Mouse (Mus musculus) C2C12 (cell line): Measurements from ENCODE around the gene Atp1a2. TPM values are rescaled to one million over a fixed set of nuclear protein-coding genes. Genes with fewer than 3 reads are reported as not detected.

Source experiments
- H3K27me3 ChIP-seq: one replicate; pipeline ENCODE4 v1.6.1; 2011; ENCODE audit not compliant: control insufficient read depth, insufficient read depth, insufficient read length
- H3K36me3 ChIP-seq: one replicate; pipeline ENCODE4 v1.6.1; 2011; ENCODE audit not compliant: control insufficient read depth, insufficient read depth
- H3K4me3 ChIP-seq: one replicate; pipeline ENCODE4 v1.5.1; 2011; ENCODE audit warnings: mild to moderate bottlenecking, control low read depth; ENCODE audit not compliant: poor library complexity, insufficient read depth, severe bottlenecking
- H3K79me2 ChIP-seq: one replicate; pipeline ENCODE4 v1.6.1; 2011; ENCODE audit not compliant: control insufficient read depth, insufficient read depth
- H3K79me3 ChIP-seq: one replicate; pipeline ENCODE4 v1.6.1; 2011; ENCODE audit warnings: low read depth, control low read depth
- H3ac ChIP-seq: one replicate; pipeline ENCODE3; 2011; ENCODE audit warnings: low read depth; ENCODE audit not compliant: control insufficient read depth, insufficient read length
- CEBPB ChIP-seq: IDR thresholded peaks from one replicate; pipeline ENCODE4 v1.6.1; 2011; ENCODE audit warnings: low read depth, mild to moderate bottlenecking, control low read depth, moderate library complexity
- CTCF ChIP-seq: IDR thresholded peaks from one replicate; pipeline ENCODE4 v1.5.1; 2011; ENCODE audit not compliant: control insufficient read depth, insufficient read depth, insufficient read length
- FOSL1 ChIP-seq: IDR thresholded peaks from one replicate; pipeline ENCODE4 v1.8.0; 2011; ENCODE audit warnings: mild to moderate bottlenecking, low read length; ENCODE audit not compliant: poor library complexity, insufficient read depth, severe bottlenecking
- MAX ChIP-seq: IDR thresholded peaks from one replicate; pipeline ENCODE4 v1.6.1; 2011; ENCODE audit warnings: mild to moderate bottlenecking, control low read depth
- MYOD1 ChIP-seq: IDR thresholded peaks from one replicate; pipeline ENCODE4 v1.6.1; 2011; ENCODE audit warnings: low read depth; ENCODE audit not compliant: control insufficient read depth, insufficient read length
- MYOG ChIP-seq: IDR thresholded peaks from one replicate; pipeline ENCODE4 v1.6.1; 2011; ENCODE audit not compliant: control insufficient read depth, insufficient read length; ENCODE audit errors: extremely low read depth
- USF1 ChIP-seq: IDR thresholded peaks from one replicate; pipeline ENCODE4 v1.6.1; 2011; ENCODE audit warnings: low read depth, mild to moderate bottlenecking, control low read depth, moderate library complexity
- polyA plus RNA-seq: library from polyadenylated mRNA; unstranded; fragments of >200 nt; fragmentation: generic; extraction: Trizol; gene quantifications from one replicate; pipeline ENCODE4 v1.2.1, GENCODE M21; 2012; ENCODE audit warnings: missing spikeins

Atp1a2 gene
- polyA plus RNA-seq, 1 experiment, result 0.76 TPM

- TF ChIP-seq MYOG, result no peak
- no peak for TF ChIP-seq USF1
- no peak for TF ChIP-seq MAX
- TF ChIP-seq CTCF, result no peak
- no peak for TF ChIP-seq MYOD1
- no peak for TF ChIP-seq FOSL1
- no peak for TF ChIP-seq CEBPB
- Histone ChIP-seq H3K79me3 (no peaks in the 10 kb centered on the region), H3K36me3 (no peaks in the 10 kb centered on the region), H3K27me3 (no peaks in the 10 kb centered on the region), H3ac (no peak overlapping the region), H3K79me2 (no peaks in the 10 kb centered on the region), H3K4me3 (no peak overlapping the region)
Observed at GRCm38 (mm10) chr1:172277172-172277571, 20.7 kb downstream of the Atp1a2 start.

- Histone ChIP-seq H3K79me2 (no peaks in the 10 kb centered on the region), H3K36me3 (no peaks in the 10 kb centered on the region), H3ac (no peak overlapping the region), H3K27me3 (no peaks in the 10 kb centered on the region), H3K4me3 (no peak overlapping the region), H3K79me3 (no peaks in the 10 kb centered on the region)
- TF ChIP-seq MYOG (no peak), MYOD1 (no peak), CEBPB (no peak), FOSL1 (no peak), USF1 (no peak), MAX (no peak), CTCF (no peak)
Observed at GRCm38 (mm10) chr1:172274547-172274946, 23.3 kb downstream of the Atp1a2 start.

- no peaks in the 10 kb centered on the region for H3K79me2 ChIP-seq
- no peak overlapping the region for H3K4me3 ChIP-seq
- no peaks in the 10 kb centered on the region for H3K36me3 ChIP-seq
- H3ac ChIP-seq, result no peak overlapping the region
- no peaks in the 10 kb centered on the region for H3K79me3 ChIP-seq
- TF ChIP-seq MAX, result no peak
- no peak for TF ChIP-seq MYOD1
- no peak for TF ChIP-seq MYOG
- TF ChIP-seq FOSL1, result no peak
- TF ChIP-seq CEBPB, result no peak
- no peak for TF ChIP-seq USF1
- H3K27me3 ChIP-seq, result no peaks in the 10 kb centered on the region
Observed at GRCm38 (mm10) chr1:172274116-172274515, 23.7 kb downstream of the Atp1a2 start.

GRCm38 (mm10) chr1:172273386-172273785, 24.5 kb downstream of the Atp1a2 start:
- H3ac ChIP-seq, result no peak overlapping the region
- no peak overlapping the region for H3K4me3 ChIP-seq
- no peaks in the 10 kb centered on the region for H3K79me2 ChIP-seq
- no peaks in the 10 kb centered on the region for H3K79me3 ChIP-seq
- TF ChIP-seq CEBPB (no peak), MAX (no peak), MYOD1 (no peak), FOSL1 (no peak), USF1 (no peak), MYOG (no peak), CTCF (no peak)
- H3K36me3 ChIP-seq, result no peaks in the 10 kb centered on the region
- no peaks in the 10 kb centered on the region for H3K27me3 ChIP-seq

- Histone ChIP-seq H3K4me3 (no peak overlapping the region), H3K36me3 (no peaks in the 10 kb centered on the region), H3K79me3 (no peaks in the 10 kb centered on the region), H3ac (no peak overlapping the region), H3K27me3 (no peaks in the 10 kb centered on the region), H3K79me2 (no peaks in the 10 kb centered on the region)
- TF ChIP-seq CEBPB (no peak), USF1 (no peak), MYOD1 (no peak), FOSL1 (no peak), MAX (no peak), CTCF (no peak), MYOG (no peak)
Observed at GRCm38 (mm10) chr1:172271765-172272164, 26.1 kb downstream of the Atp1a2 start.

- Histone ChIP-seq H3K4me3 (no peak overlapping the region), H3K27me3 (no peaks in the 10 kb centered on the region), H3K36me3 (no peaks in the 10 kb centered on the region), H3K79me3 (no peaks in the 10 kb centered on the region), H3K79me2 (no peaks in the 10 kb centered on the region), H3ac (no peak overlapping the region)
- TF ChIP-seq MYOG (no peak), MAX (no peak), CEBPB (no peak), MYOD1 (no peak), CTCF (no peak), USF1 (no peak)
Observed at GRCm38 (mm10) chr1:172271208-172271607, 26.7 kb downstream of the Atp1a2 start.
